Mouse (Mus musculus): ENCODE data around the gene Cpne4.

GRCm38 (mm10) chr9:104981934-104982548, 435.0 kb downstream of the Cpne4 start:
- TF ChIP-seq POLR2A (IDR thresholded peaks at IDR 0.05; ENCODE audit: low read depth, low read length) (no peak), CTCF (IDR thresholded peaks at IDR 0.05; ENCODE audit: extremely low read depth, insufficient read depth, insufficient read length, insufficient replicate concordance) (no peak)
